Mouse (Mus musculus): ENCODE data around the gene Kcnb1.

Kcnb1 gene

DNA sequence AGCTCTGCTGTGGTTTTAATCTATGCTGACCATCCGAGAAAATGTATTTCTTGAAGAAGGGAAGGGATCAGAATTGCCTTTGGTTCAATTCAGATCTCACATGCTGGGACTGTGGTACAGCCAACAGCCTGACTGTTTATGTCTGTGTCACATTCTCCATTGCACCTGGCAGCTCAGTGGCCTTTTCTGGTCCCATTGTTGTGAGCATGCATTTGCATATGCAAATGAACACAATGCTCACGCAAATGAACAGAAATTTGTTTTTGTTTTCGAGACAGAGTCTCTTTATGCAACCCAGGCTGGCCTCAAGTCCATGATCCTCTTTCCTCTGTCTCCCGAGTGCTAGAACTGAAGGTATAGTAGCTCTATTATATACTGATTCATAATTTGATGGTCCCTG is 64.2 kb downstream of the Kcnb1 start:
- no peak for DNase-seq

DNA sequence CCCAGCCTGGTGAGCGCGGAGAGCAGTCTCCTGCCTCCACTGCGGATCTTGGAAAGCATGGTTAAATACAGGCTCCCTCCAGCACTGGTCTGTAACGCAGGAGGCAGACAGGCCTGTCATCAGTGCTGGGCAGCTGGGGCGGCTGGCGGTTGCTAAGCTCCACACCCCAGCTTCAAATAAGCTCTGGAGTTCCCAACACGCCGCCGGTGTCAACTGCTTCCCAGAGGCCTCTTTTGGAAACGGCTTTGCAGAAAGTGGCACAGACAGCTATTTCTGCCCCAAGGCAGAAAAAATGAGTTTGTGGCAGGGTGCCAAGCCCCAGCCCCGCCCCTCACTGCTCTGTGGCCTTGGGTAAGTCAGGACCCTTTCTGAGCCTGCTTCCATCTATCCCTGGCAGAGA is 66.0 kb downstream of the Kcnb1 start:
- no peak for DNase-seq

DNA sequence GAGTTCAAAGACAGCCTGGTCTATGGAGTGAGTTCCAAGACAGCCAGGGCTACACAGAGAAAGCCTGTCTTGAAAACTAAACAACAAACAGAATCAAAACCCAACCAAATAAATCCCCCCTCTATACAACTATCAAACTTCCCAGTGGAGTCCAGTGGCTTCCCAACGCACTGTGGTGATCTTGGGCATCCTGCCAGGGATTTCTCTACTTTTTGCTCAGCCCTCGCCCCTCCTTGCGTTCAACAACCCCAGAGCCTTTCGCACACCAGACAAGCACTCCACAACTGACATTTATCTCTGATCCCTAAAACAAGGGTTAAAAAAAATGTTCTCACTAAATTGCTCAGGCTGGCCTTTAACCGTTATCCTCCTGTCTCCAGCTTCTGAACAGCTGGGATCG is 67.2 kb downstream of the Kcnb1 start:
- no peak for DNase-seq

DNA sequence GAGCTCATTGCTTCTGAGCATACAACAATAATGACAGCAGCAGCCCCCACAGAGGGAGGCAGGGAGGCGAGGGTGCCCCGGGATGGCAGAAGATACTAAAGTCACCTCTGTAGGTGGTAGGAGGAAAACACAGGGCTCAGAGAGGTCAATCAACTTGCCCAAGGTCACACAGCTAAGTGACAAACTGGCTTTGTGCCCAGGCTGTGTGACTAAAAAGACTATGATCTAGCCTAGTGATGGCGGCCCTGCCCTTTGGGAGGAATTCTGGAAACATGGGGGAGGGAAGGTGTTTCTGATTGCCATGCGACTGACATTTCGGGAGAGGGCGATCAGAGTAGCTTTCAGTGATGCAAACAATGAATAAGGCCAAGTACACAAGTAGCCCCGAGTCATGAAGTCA is 68.0 kb downstream of the Kcnb1 start:
- DNase-seq = no peak

DNA sequence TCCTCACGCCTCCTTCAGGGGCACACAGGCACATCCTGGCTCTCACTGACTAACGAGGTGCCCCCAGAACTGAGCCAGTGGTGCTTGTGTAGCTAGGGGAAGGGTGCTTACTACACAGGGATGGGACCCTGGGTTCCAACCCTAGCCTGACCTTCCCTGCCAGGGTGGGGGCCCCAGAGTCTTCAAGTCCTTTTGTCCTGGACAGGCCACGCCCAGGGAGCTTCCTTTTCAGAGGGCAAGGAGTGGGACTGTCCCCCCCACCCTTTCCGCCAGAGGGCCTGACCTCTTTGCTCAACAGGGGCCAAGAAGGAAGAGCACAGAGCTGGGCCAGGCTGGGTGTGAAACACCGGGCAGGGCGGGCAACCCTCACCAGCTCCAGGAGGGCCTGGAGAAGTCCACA is 68.7 kb downstream of the Kcnb1 start:
- no peak for DNase-seq

DNA sequence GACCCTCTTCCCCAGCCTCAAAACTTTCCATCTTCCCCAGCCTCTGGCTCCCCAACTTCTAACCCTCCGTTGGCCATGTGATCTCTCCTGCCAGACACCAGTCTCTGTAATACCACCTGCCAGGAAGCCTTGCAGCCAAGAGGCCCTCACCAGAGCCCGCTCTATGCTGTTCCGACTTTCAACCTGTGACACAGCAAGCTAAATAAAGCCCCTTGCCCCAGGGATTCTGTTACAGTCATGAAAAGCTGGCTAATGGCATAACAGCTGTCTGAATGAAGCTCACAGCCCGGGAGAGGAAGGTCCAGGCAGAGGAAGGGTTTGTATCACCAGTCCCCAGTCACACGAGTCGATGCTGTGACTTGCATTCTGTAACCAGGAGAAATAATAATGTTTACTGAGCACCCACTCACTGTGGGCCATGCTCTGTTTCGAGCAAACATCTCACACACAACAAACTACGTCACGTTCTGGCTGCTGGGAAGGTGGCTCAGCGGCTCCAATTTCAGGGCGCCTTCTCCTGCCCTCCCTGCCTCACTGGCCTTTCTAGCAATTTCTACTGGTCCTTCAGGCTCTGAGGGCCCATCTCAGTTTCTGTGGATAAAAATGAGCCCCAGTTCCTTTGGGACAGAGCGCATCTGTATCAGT is 69.6 kb downstream of the Kcnb1 start:
- DNase-seq = no peak

DNA sequence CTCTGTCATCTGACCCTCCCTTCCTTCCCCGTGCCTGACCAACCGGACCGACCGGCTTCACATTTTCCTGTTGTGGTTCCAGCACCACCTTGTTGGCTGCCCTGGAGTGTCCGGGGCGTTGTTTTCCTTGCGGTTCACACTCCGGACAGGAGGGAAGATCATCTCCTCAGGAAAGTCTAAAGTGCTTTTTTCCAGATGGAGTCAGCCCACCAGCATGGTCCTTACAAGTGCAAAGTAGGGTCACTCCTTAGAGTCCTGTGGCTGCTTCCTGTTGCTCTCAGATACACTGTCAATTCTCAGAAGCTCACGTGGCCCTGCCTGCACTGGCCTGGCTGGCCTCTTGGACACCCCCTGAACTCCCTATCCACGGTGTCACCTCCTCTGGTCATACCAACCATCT is 71.9 kb downstream of the Kcnb1 start:
- DNase-seq = no peak

DNA sequence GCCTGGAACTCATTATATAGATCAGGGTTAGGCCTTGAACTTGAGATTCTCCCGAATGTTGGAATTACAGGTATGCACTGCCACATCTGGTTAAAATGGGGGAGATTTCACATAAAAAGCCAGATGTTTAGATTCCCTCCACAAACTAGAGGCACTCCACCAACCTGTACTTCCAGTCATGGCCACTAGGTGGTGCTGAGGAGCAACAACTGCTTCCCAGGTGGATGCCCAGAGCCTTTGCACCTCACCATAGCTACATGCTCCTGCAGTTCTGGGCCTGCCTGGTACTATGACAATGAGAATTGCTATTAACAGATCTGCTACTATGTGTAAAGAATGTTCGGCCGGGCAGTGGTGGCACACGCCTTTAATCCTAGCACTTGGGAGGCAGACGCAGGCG is 77.2 kb downstream of the Kcnb1 start:
- peak; percentile 68 to 78 for DNase-seq

DNA sequence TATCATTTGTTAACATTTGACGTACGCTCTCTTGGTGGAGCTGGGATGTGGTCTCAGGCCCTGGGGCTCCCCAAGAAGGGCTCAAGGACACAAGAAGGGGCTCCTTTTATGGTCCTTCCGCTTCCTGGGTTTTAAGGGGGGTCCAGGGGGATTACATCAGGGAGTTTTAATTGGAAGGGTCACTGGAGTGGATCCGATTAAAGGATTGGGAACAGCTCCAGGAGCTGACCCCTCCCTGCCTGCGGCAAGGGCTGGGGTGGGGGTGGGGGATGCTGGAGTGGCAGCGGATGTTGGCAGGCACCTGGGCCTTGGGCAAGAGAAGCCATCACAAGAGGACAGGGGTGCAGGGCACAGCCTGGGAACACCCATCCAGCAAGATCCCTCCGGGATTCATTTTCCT is 77.7 kb downstream of the Kcnb1 start:
- DNase-seq = no peak

DNA sequence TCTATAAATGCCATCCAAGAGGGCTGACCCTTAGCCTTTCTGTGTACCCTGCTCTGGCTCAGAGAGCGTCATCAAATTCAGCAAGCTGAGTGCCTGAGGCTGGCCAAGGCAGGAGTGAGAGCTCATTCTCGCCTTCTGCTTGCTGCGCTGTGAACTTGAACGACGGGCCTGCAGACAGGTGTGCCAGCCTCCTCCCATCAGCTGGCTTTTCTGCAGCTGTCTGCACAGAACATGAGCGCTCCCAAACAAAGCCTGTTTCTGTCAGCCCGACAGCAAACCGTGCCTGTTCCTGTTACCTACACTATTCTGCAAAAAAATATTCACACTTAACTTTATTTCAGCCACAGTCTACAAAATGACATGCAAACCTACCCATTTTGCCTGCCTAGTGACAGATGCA is 80.4 kb downstream of the Kcnb1 start:
- no peak for DNase-seq

DNA sequence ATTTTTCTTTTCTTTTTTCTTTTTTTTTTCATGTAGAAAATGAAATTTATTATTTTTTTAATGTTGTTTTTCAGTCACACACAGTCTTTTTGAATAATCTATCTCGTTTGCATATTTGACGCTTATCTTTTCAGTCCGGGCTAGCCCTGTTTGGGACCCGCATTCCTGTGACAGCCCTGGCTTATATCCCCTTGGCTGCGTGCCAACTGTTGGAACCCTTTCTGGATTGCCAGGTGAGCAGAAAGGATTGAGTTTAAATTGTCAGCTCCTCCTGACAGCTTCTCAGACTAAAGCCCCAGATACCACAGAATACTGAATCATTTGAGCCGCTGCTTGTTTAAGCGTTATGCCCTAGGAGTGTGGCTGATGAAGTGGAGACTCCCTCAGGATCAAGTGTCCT is 86.4 kb downstream of the Kcnb1 start:
- no peak for DNase-seq

DNA sequence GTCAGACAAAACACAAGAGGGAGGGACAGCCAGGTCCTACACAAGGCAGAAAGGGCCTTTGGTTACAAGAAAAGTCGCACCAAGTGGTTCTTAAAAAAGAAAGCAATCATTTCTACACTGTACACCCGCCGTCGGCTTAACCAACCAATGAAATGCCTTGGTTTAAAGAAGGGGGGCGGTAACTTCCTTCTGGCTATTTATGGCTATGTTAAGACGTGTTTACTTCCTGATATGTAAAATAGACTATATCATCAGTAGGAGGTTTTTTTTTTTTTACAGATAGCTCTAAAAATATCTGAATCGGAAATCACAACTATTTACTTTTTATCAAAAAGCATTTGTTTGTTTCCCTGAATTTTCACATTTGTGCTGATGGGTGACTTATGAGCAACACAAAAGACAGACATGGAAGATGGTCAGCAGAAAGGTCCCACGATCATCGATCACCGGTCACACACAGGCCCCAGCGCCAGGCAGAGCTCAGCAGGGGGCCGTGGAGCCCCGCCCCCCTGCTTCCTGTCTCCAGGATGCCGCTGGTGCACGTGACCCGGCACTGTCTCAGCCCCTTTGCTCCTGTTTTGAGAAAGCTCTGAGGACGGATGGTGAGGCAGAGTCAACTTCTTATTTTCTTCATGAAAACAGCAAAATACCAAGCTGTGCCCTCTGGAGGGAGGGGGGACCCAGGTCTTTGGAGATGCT is 88.1 kb downstream of the Kcnb1 start:
- DNase-seq = peak; percentile 78 to 86

DNA sequence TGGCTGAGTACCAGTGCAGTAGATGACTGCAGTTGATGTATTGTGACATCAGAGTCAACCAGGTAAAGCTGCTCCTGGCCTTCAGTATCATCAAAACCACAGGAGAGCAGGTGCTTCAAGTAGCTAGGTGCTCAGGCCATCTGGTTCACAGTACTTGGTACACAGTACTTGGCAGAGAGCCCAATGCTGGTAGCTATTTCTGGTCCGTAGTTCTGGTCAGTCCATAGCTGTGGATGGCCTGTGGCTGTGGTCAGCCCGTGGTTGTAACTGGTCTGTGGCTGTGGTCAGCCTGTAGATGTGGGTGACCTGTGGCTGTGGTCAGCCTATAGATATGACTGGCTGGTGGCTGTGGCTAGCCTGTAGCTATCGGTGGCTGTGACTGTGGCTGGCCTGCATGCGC is 95.3 kb downstream of the Kcnb1 start:
- DNase-seq = no peak

DNA sequence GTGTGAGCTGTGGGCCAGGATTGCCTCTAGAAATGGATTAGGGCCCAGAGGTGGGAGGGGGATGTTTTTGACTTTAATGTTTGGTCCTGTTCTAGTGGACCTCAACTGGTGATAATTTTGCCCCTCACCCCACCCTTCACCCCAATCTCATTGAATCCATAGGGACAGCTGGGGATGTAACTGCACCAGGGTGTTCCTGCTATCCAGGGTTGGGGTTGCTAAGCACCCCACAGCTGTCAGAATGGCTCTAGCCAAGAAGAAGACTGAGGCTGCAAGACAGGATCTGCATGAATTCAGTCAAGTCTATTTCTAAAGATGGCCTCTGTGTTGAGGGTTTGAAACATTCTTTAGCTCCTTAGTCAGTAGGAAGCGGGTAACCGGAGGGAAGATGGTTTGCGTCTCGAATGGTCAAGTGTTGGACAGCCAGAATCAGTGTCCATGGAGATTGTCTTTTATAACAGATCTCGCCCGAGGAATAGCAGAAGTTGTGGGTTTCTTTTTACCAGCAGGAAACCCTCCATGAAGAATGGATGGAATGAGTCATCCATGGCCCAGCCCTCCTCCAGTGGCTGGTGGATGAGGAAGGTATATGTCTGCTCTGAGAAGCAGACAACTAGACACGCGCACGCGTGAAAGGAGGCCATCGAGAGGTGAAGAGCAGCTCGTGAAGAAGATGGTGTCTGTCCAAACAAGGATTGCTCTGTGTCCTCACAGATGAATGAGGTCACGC is 96.6 kb downstream of the Kcnb1 start:
- DNase-seq = no peak

DNA sequence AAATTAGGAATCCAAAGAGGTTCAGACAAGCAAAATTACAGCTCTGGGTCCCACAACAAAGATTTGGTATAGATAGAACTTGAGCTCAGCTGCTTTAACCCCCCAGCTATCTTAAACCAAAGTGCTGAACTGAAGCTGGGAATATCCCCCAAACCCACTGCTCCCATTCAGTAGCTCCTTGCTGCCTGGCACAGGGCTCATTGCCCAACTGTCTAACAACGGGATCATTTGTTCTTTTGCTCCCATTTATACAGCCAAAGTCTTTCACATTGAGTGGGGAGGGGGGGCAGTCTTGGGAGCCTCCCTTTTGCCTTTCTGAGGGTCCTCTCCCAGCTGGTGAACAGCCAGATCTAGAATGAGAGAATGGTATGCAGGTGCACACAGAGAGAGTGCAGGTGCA is 99.7 kb downstream of the Kcnb1 start:
- no peak for DNase-seq

DNA sequence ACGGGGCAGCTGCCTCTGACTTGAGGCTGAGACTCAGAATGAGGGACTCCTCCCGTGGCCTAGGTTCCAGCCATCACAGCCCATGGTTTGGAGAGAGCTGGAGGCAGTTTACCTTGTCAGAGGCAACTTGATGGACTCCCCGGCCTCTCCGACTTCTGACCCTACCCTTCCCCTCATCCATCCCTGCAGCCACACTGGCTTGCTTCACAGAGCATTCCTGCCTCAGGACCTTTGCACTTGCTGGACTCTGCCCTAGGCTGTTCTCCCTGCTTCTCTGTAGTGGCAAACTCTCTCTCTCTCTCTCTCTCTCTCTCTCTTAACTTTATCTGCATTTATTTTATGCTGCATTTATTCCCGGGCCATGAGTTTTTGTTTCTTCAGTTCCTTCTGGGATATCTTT is 103.1 kb downstream of the Kcnb1 start:
- no peak for DNase-seq

DNA sequence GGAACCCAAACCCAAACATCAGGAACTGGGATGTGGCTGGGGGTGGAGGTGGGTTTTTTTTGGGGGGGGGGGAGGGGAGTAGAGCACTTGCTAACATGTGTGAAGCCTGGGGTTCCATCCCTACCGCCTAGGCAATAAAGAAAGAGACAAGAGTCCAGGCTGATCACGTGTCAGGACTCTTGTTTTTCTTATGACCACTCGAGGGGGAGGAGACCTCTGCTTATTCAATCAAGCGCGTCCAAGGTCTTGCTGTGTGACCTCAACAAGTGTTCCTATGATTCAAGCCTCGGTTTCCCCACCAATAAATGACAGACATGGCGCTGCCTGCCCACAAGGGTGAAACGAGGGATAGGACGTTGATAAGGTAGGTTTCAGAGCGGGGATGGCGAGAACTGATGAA is 103.9 kb downstream of the Kcnb1 start:
- no peak for DNase-seq

DNA sequence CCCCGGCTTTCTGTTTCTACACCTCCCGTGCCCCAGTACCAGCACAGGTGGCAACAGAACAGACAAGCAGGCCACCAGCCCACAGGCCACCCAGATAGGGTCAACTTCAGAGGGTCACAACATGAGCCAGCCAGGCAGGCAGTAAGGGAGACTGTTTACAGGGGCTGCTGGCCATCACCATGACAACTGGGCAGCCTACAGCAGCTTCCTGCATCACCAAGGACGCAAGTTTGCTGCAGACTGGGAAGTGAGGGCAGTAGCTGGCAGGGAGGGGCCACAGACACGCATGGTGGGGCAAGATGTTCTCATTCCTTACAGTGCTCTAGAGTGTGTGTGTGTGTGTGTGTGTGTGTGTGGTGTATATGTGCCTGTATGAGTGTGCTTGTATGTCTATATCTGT is 108.3 kb downstream of the Kcnb1 start:
- DNase-seq = no peak

DNA sequence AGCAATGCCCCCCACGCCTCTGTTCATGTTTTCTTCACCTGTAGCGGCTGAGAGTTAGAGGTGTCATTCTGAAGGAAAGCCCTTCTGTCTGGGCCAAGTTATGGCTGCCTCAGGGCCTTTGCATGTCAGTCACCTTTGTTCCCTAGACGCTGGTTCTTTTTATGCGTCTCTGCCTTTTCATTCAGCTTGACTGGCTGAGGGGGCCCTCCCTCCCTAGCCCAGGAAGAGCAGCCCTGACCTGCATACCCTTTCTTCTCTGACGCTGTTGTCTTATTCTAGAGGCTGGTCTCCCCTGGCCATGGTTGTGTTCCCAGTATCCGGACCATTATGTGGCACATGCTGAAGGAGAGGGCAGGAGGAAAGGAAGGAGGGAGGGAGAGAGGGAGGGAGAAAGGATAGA is 108.8 kb downstream of the Kcnb1 start:
- no peak for DNase-seq

DNA sequence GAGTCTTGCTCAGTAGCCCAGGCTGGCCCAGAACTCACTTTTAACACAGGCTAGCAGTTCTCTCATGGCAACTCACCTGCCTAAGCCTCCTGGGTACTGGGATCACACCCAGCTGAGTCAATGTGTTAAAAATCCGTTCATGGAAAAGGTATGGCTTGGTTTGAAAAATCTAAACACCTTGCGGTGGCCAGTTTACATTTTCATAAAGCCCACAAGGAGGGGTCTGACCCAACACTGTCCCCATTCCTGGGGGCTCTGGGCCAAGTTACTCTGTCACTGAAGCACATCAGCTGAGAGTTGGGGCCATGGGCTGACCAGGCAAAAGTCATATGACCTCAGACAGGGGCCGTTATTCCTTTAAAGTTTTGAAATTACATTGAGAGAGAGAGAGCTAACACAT is 109.6 kb downstream of the Kcnb1 start:
- no peak for DNase-seq

DNA sequence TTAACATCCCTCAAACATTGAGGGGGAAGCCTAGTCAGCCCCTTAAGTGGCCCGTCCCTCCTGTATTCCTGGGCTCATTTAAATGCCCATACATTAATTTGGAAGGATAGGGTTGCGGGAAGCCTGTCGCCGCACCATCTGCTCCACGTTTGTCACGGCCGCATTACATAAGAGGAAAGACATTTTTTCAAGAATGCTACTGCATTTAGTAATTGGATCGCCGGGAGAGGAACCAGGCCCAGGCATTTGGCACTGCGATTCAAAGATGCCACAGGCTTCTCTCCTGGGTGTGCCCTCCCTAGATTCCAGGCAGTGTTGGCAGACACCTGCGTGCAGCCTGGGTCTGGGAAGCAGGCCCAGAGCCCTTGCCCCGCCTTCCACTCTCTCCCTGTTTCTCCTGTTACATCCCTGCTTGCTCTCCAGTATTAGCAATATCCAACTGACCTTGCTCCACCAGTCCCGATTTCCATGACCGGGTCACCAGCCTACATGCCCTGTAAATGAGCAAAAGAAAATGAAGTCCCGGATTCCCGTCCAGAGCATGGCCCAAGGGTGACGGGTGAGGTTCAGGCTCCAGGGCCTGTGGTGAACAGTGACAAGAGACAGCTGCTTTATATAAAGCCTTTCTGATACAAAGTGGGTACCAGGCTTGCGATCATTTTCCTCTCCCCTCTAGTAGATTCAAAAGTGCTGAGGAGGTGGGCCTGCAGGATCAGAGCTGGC is 110.3 kb downstream of the Kcnb1 start:
- no peak for DNase-seq

DNA sequence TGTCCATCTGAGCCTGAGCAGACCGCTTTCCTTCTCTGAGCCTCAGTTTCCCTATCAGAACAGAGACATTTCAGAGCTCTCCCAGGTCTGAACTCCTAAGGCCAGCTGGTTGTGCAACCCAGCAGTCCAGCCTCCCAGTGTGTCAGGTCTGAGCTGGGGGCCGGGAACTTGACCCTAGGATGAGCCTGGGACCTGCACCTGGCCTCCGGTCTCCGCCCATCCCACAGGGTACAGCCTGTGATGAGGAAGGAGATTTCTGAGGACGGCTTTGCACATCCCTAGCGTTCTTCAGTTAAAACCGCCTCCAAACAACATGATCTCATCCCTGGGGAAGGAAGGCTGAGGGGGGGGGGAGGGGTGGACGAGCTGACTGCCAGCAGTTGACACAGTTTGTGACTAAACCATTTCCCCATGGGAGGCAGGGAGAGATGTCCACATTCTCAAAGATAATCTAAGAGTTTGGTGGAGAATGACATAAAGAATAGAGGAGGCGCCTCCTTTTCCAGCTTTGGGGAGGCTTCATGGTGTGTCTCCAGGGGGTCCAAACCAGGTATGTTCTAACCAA is 110.9 kb downstream of the Kcnb1 start:
- DNase-seq = no peak

DNA sequence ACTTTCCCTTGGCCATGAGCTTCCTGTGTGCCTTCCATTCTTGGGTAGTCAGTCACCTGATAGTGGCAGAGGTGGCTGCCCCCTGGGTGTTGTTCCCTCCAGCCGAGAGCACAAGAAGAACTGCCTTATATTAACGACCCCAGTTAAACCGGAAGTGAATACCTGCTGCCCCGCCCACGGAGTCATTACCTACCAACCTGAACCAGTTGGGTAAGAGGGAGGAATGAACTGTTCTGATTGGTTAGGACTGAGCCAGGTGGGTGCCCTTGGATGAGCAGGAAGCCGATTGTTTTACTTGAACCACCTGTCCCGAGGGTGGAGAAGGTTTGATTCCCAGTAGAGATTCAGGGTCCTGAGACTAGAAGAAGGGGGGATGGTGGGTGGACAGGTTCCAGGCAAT is 111.5 kb downstream of the Kcnb1 start:
- DNase-seq = no peak

Data from thymus, postnatal 36 days (tissue).